12 mouse cellular contexts compared by ENCODE assay signal in the genomic region with DNA sequence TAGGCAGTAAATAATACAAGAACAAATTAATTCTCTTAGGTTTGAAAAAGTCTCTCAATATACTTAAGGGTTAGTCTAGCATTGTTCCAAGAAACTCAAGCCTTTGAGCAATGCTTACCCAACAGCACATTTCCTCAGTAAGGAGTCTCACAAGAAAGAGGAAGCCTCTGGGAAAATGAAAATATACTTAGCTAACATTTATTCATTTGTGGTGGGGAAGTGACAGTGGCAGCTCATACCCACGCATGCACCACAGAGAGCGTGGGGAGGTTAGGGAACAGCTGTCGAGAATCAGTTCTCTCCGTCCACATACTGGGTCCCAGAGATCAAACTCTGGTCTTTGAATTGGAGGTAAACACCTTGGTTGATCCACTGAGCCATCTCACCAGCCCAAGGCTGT.
"Had no signal": no experiment of that assay in that cellular context is flagged by ENCODE, and none has a peak within 500 bp of the region (broad histone marks: within the 10 kb centered on the region; RNA-seq: fewer than 3 reads in every experiment).

No protein-coding gene starts in this region.

- H3K27me3 ChIP-seq: kidney, embryonic 15.5 days; limb, embryonic 15.5 days; liver, embryonic 15.5 days had no signal

- H3K4me1 ChIP-seq: limb, embryonic 15.5 days; liver, embryonic 15.5 days had no signal

- H3K27ac ChIP-seq: kidney, embryonic 15.5 days; limb, embryonic 15.5 days; liver, embryonic 15.5 days; stomach, postnatal 0 days had no signal

- H3K9me3 ChIP-seq: kidney, embryonic 15.5 days; limb, embryonic 15.5 days; liver, embryonic 15.5 days had no signal

- H3K9ac ChIP-seq: kidney, embryonic 15.5 days; limb, embryonic 15.5 days; liver, embryonic 15.5 days; lung, embryonic 14.5 days had no signal

- H3K36me3 ChIP-seq: kidney, embryonic 15.5 days; limb, embryonic 15.5 days; liver, embryonic 15.5 days had no signal

- H3K4me2 ChIP-seq: kidney, embryonic 15.5 days; limb, embryonic 15.5 days; liver, embryonic 15.5 days; lung, embryonic 14.5 days had no signal

- DNase-seq: kidney, adult 2 months; kidney, postnatal 14 days; layer of hippocampus, postnatal 36 days; lung, embryonic 14.5 days; lung, postnatal 14 days; thymus, postnatal 4 days had no signal

- H3K4me3 ChIP-seq: kidney, embryonic 15.5 days; limb, embryonic 15.5 days; liver, embryonic 15.5 days; myocyte had no signal

- ATAC-seq: intestine, embryonic 16.5 days had no signal
